Mouse (Mus musculus): ENCODE data around the gene Nckap5.

- no peak for TF ChIP-seq EP300 (IDR thresholded peaks at IDR 0.05; ENCODE audit: low read depth in 1 of 2, low read length in 2 of 2)
- TF ChIP-seq CTCF (IDR thresholded peaks at IDR 0.05 in 2 of 3, conservative IDR thresholded peaks at IDR 0.05 in 1 of 3; ENCODE audit: control insufficient read depth in 1 of 3, insufficient read depth in 1 of 3, low read depth in 2 of 3, low read length in 3 of 3, poor library complexity in 1 of 3, severe bottlenecking in 1 of 3) = no peak
- no peak for TF ChIP-seq SMC3 (IDR thresholded peaks at IDR 0.05; ENCODE audit: low read depth, low read length)
- TF ChIP-seq TCF12 (IDR thresholded peaks at IDR 0.05; ENCODE audit: low read depth, low read length) = no peak
Measured at GRCm38 (mm10) chr1:126528043-126528598, 302.5 kb downstream of the Nckap5 start.

All from MEL (cell line).